Mouse (Mus musculus) lung, embryonic 16.5 days (tissue): ENCODE data around the gene Bsdc1. TPM values are rescaled to one million over a fixed set of nuclear protein-coding genes. Genes with fewer than 3 reads are reported as not detected.
A peak's percentile ranks its signal among the peaks of the same experiment; 100 is the strongest.
"Not testable (repeated sequence)": the region's sequence is repeated elsewhere in the genome, so short reads cannot be mapped to it uniquely, and the experiment has no call there.

Experiments used
- ATAC-seq: fragments of 200-750 bp; cut with Nextera tagmentation; 2 replicates; pipeline ENCODE4 v1.8.0; 2017; ENCODE audit warnings: low read depth, mild to moderate bottlenecking, moderate library complexity
- H3K27ac ChIP-seq: fragments of 300-500 bp; sonication (generic); 2 replicates; pipeline ENCODE4 v1.5.1; 2014; ENCODE audit warnings: mild to moderate bottlenecking, control low read depth, low read length
- H3K27me3 ChIP-seq: fragments of 300-500 bp; sonication (generic); 2 replicates; pipeline ENCODE4 v1.6.1; 2014; ENCODE audit warnings: low read depth, low read length, mixed read lengths; ENCODE audit not compliant: control insufficient read depth, insufficient read depth
- H3K36me3 ChIP-seq: fragments of 300-500 bp; sonication (generic); 2 replicates; pipeline ENCODE4 v1.6.1; 2014; ENCODE audit warnings: low read length; ENCODE audit not compliant: control insufficient read depth, insufficient read depth
- H3K4me1 ChIP-seq: fragments of 300-500 bp; sonication (generic); replicated peaks from 2 replicates; pipeline ENCODE4 v1.6.1; 2014; ENCODE audit warnings: low read length, mixed read lengths; ENCODE audit not compliant: control insufficient read depth, insufficient read depth
- H3K4me2 ChIP-seq: fragments of 300-500 bp; sonication (generic); 2 replicates; pipeline ENCODE4 v1.6.1; 2014; ENCODE audit warnings: low read depth, low read length, control low read depth
- H3K4me3 ChIP-seq: fragments of 300-500 bp; sonication (generic); 2 replicates; pipeline ENCODE4 v1.5.1; 2014; ENCODE audit warnings: mild to moderate bottlenecking, low read length, control low read depth
- H3K9ac ChIP-seq: fragments of 300-500 bp; sonication (generic); 2 replicates; pipeline ENCODE4 v1.6.1; 2014; ENCODE audit warnings: low read length, control low read depth
- H3K9me3 ChIP-seq: fragments of 300-500 bp; sonication (generic); 2 replicates; pipeline ENCODE4 v1.6.1; 2016; ENCODE audit warnings: low read length; ENCODE audit not compliant: control insufficient read depth
- WGBS: fragments of 180-500 bp; shearing (Covaris S2); extraction: QIAGEN DNeasy Blood & Tissue Kit; methylation state at CpG from one replicate; pipeline ENCODE4 v1.1.7; 2014; 5-methylcytosine and 5-hydroxymethylcytosine counted together
- polyA plus RNA-seq: library from polyadenylated mRNA; unstranded; fragments of >200 nt; fragmentation: Nextera tagmentation; extraction: Ambion mirVana; gene quantifications from 2 replicates; pipeline ENCODE4 v1.2.1, GENCODE M21; 2015

Bsdc1 gene
- polyA plus RNA-seq, 1 experiment from 2014 or later = 25.5 TPM

DNA sequence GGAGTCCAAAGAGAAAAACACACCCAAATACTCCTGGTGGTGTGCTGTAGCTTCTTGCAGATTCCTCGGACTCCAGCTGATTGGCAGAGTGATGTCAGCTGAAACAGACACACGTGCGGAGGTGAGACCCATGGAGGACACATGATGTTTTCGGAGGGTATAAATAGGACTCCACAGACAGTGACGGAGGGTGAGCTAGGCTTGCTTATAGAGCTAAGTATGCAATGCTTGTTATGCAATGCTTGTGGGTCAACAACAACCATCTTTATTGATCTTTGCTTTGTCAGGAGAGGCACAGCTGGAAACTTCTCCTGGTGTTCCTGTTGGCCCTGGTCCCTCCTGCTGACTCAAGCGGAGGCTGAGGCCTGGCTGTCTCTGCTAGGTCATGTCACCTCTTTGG lies 12.7 kb upstream of the Bsdc1 start:
- Histone ChIP-seq H3K27me3 (no peaks in the 10 kb centered on the region), H3K27ac (no peak overlapping the region), H3K9ac (no peak overlapping the region), H3K4me2 (no peak overlapping the region), H3K4me1 (no peaks in the 10 kb centered on the region), H3K36me3 (no peaks in the 10 kb centered on the region), H3K9me3 (no peaks in the 10 kb centered on the region), H3K4me3 (no peak overlapping the region)
- no peak for ATAC-seq
- WGBS = 78% methylated on average over 6 of the region's 6 CpGs

DNA sequence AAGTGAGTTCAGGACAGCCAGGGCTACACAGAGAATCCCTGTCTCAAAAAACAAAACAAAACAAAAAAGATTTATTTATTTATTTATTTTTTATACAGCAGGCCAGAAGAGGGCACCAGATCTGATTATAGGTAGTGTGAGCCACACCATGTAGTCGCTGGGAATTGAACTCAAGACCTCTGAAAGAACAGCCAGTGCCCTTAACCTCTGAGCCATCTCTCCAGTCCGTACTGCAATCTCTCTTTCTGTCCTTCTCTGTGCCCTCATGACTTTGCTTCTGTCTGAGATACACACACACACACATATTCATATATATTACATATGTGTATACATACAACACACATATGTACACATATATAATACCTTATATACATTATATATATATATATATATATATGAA lies 10.5 kb upstream of the Bsdc1 start:
- no peak overlapping the region for H3K4me3 ChIP-seq
- H3K9ac ChIP-seq = no peak overlapping the region
- ATAC-seq = no peak
- no peaks in the 10 kb centered on the region for H3K4me1 ChIP-seq
- H3K36me3 ChIP-seq = no peaks in the 10 kb centered on the region
- no peaks in the 10 kb centered on the region for H3K27me3 ChIP-seq
- WGBS = 69% methylated on average over 2 of the region's 2 CpGs
- no peak overlapping the region for H3K27ac ChIP-seq
- no peak overlapping the region for H3K4me2 ChIP-seq
- H3K9me3 ChIP-seq = no peaks in the 10 kb centered on the region

DNA sequence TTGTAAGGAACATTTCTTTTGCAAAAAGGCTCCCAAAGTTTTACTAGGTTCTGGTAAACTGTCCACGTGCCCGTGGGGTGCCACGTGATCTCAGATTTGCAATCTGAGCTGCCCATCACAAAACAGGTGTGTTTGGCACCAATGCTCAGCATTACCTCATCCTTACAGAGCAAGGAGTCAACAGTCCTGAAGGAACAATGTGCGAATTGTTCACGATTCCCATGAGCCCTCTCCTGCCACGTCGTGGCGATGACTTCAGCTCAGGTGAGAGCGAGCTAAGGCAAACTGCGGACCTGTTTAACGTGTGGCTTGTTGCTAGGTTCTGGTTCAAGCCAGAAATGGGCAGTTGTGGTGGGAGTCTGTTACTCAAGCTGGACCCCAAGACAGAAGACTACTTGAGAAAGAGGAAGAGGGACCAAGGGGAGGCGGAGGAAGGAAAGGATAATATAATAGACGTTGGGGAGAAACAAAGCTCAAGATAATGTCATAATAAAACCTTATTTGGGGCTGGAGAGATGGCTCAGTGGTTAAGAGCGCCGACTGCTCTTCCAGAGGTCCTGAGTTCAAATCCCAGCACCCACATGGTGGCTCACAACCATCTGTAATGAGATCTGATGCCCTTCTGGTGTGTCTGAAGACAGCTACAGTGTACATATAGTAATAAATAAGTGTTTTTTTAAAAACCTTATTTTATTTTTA lies 9.8 kb upstream of the Bsdc1 start:
- H3K27me3 ChIP-seq = no peaks in the 10 kb centered on the region
- no peak overlapping the region for H3K9ac ChIP-seq
- ATAC-seq = 0 out of 2 replicates have a peak, but pooled peaks have one; percentile 45
- H3K4me3 ChIP-seq = no peak overlapping the region
- H3K4me2 ChIP-seq = no peak overlapping the region
- H3K27ac ChIP-seq = no peak overlapping the region
- no peaks in the 10 kb centered on the region for H3K36me3 ChIP-seq
- no peaks in the 10 kb centered on the region for H3K4me1 ChIP-seq
- no peaks in the 10 kb centered on the region for H3K9me3 ChIP-seq
- WGBS = 60% methylated on average over 15 of the region's 15 CpGs

DNA sequence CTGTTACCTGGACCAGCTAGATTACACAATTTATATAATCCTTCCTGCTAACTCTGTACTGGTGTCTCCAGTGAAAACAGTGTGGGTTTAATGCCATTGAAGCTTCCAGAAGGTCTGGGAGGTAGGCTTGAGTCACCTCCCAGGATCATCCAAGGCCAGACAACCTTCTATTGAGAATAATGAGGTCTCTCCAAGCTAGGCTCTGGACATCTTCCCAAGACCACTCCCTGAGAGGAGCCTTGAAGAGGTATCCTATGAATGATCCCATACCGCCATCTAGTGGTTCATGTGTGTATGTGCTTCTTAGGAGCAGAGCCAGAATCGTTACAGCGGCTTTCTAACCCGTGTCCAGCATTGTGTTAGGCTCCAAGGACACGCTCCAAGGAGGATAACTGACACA lies 6.1 kb upstream of the Bsdc1 start:
- Histone ChIP-seq H3K27me3 (no peaks in the 10 kb centered on the region), H3K4me1 (no peaks in the 10 kb centered on the region), H3K9me3 (no peaks in the 10 kb centered on the region), H3K27ac (no peak overlapping the region), H3K4me3 (no peak overlapping the region), H3K9ac (no peak overlapping the region), H3K36me3 (no peaks in the 10 kb centered on the region), H3K4me2 (no peak overlapping the region)
- peak; percentile 90 for ATAC-seq
- 3% methylated on average over 5 of the region's 5 CpGs for WGBS

DNA sequence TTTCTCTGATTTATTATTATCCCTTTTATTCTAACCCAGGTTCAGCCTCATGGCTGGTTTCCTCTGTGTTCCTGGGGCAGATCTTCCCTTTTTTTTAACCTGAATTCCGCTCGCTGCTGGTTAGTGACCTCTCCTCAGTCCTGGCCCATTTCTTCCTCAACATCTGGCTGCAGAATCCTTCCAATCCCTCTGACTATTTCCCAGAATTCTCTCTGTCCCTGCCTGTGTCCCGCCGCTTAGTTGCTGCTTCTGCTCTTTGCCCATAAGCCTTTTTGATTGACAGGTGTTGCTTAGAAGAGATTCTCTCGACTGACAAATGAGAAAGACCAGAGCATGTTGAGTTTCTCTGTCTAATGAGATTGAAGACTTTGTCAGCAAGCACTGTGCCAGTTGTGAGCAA lies 5.3 kb upstream of the Bsdc1 start:
- no peak overlapping the region for H3K9ac ChIP-seq
- no peak overlapping the region for H3K27ac ChIP-seq
- H3K27me3 ChIP-seq = no peaks in the 10 kb centered on the region
- no peaks in the 10 kb centered on the region for H3K9me3 ChIP-seq
- no peak overlapping the region for H3K4me2 ChIP-seq
- no peaks in the 10 kb centered on the region for H3K4me1 ChIP-seq
- no peaks in the 10 kb centered on the region for H3K36me3 ChIP-seq
- ATAC-seq = no peak
- H3K4me3 ChIP-seq = no peak overlapping the region
- whole genome bisulfite sequencing = 54% methylated on average over 5 of the region's 5 CpGs

DNA sequence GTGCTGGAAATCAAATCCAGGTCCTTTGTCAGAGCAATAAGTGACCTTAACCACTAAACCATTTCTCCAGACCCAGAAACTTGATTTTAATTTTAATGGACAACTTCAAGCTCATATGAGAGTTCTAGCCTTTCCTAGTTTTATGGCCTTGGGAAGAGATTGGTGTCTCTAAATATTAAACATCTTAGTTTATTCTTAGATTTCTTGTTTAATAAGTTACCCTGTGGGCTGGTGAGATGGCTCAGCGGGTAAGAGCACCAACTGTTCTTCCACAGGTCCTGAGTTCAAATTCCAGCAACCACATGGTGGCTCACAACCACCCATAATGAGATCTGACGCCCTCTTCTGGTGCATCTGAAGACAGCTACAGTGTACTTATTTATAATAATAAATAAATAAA lies 4.1 kb upstream of the Bsdc1 start:
- H3K27ac ChIP-seq, ATAC-seq, H3K27me3 ChIP-seq, H3K9ac ChIP-seq, H3K4me3 ChIP-seq, H3K36me3 ChIP-seq, H3K9me3 ChIP-seq, H3K4me1 ChIP-seq, H3K4me2 ChIP-seq: not testable (repeated sequence)
- WGBS = 73% methylated on average over 2 of the region's 2 CpGs

DNA sequence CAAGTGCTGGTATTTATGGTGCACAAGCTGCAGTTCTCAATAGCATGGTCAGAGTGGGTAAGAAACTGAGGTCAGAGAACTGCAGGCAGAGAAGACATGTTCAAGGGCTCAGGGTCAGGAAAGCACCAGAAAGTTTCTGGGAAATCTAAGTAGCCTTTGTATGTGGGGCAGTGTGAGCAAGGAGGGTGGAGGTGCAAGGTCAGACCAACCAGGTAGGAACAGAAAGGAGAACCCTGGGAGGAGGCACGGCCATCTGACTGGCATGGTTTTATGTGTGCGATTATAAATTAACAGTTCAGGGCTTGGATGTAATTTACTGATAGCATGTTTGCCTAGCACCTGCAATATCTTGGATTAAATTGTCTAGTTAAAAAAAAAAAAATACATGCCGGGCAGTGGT lies 1.7 kb upstream of the Bsdc1 start:
- no peak for ATAC-seq
- peaks cover 8% of the 10 kb centered on the region for H3K4me1 ChIP-seq
- no peak overlapping the region for H3K9ac ChIP-seq
- WGBS = 81% methylated on average over 3 of the region's 3 CpGs
- peaks cover 3% of the 10 kb centered on the region; the same call in 1 of the 2 replicates for H3K36me3 ChIP-seq
- no peak overlapping the region for H3K4me3 ChIP-seq
- no peaks in the 10 kb centered on the region for H3K27me3 ChIP-seq
- no peaks in the 10 kb centered on the region for H3K9me3 ChIP-seq
- H3K27ac ChIP-seq = no peak overlapping the region
- H3K4me2 ChIP-seq = no peak overlapping the region

DNA sequence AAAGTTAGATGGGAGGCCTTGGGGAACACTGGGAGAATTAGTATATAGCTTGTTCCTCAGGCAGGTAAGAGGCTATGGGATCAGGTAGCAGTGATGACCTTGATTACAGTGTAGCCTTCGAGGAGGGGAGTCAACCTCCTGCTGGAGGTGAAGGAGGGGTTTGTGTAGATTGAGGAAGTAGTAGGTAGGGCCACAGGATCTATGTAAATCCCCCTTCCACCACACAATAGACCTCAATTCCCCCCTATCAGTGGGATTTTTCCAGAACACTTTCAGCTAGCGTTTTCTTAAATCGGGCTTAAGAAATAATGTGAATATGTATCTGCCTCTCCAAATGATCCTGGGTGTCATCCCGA lies 576 bp upstream of the Bsdc1 start:
- peak overlapping the region; percentile 70 for H3K4me2 ChIP-seq
- peak overlapping the region; percentile 93 for H3K27ac ChIP-seq
- H3K9ac ChIP-seq = peak overlapping the region; percentile 70
- 0% methylated on average over 4 of the region's 4 CpGs for WGBS
- peaks cover 8% of the 10 kb centered on the region; the same call in 1 of the 2 replicates for H3K36me3 ChIP-seq
- no peak for ATAC-seq
- H3K4me1 ChIP-seq = peaks cover 8% of the 10 kb centered on the region
- no peaks in the 10 kb centered on the region for H3K9me3 ChIP-seq
- no peaks in the 10 kb centered on the region for H3K27me3 ChIP-seq
- peak overlapping the region; percentile 52 for H3K4me3 ChIP-seq

DNA sequence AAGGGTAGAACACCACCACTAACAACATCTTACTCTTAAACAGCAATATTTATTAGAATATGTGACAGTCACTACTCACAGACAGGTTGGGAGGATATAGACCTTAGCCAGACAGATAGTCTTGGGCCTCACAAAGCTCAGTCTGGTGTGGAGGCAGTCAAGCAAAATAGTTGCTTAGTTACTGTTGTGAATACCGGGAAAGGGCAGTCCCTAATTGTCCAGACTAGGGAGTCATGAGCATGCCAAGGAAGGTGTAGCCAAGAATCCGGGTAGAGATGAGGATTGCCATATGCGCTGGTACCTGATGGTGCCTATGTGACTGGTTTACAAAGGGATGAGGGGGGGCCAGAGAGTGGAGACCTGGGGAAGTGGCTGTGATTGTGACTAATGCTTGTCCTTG lies 737 bp downstream of the Bsdc1 start:
- H3K9me3 ChIP-seq = no peaks in the 10 kb centered on the region
- H3K9ac ChIP-seq = peak overlapping the region; percentile 86
- peaks cover 14% of the 10 kb centered on the region for H3K36me3 ChIP-seq
- H3K27me3 ChIP-seq = no peaks in the 10 kb centered on the region
- peak overlapping the region; percentile 77; the same call in 1 of the 2 replicates for H3K27ac ChIP-seq
- no peak for ATAC-seq
- H3K4me2 ChIP-seq = peak overlapping the region; percentile 88
- H3K4me1 ChIP-seq = peaks cover 8% of the 10 kb centered on the region
- peak overlapping the region; percentile 95 for H3K4me3 ChIP-seq
- 43% methylated on average over 3 of the region's 3 CpGs for WGBS
